In the genomic region with DNA sequence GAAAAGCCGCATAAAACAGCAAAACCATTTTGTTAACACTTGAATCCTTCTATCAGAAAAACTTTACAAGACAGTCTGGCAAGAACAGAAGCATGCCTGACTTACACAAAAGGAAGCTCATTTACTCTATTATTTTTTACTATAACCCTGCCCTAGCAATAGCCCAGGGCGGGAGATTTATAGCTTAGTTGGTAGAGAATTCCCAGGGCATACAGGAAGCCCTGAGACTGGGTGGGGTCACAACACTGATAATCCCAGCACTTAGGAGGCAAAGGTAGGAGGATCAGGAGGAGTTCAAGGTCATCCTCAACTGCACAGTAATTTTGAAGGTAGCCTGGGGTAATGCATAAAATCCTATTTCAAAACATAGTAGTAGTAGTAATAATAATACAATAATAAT, we compare ENCODE assay signal across 23 mouse cellular contexts. TPM values are rescaled to one million over a fixed set of nuclear protein-coding genes. Genes with fewer than 3 reads are reported as not detected.
A peak's percentile ranks its signal among the peaks of the same experiment; 100 is the strongest.
DNase-seq lines count a peak whose midpoint lies in the region; ATAC-seq and TF ChIP-seq lines count a peak whose summit lies in the region.
"Had no signal": no experiment of that assay in that cellular context is flagged by ENCODE, and none has a peak within 500 bp of the region (broad histone marks: within the 10 kb centered on the region; RNA-seq: fewer than 3 reads in every experiment).

No protein-coding gene starts in this region.

- H3K4me2 ChIP-seq in heart, embryonic 13.5 days, result no peak overlapping the region
- no peak overlapping the region for H3K4me2 ChIP-seq in kidney, postnatal 0 days (ENCODE audit: low read length)
- H3K4me2 ChIP-seq: embryonic facial prominence, embryonic 12.5 days; embryonic facial prominence, embryonic 15.5 days; hindbrain, embryonic 12.5 days; hindbrain, embryonic 15.5 days had no signal

- H3K27ac ChIP-seq in heart, embryonic 13.5 days (replicated peaks), result 0 out of 2 replicates have a peak overlapping the region, but pooled peaks have one; percentile 1
- H3K27ac ChIP-seq in heart, embryonic 10.5 days, result no peak overlapping the region
- peak overlapping the region; percentile 27; the same call in 1 of the 2 replicates for H3K27ac ChIP-seq in kidney, postnatal 0 days
- H3K27ac ChIP-seq in small intestine, adult 2 months (ENCODE audit: insufficient read depth, low read depth, low read length), result peak overlapping the region; percentile 88
- H3K27ac ChIP-seq: embryonic facial prominence, embryonic 12.5 days; embryonic facial prominence, embryonic 15.5 days; hindbrain, embryonic 12.5 days; hindbrain, embryonic 15.5 days had no signal

- H3K4me1 ChIP-seq in heart, embryonic 13.5 days, result no peaks in the 10 kb centered on the region; the same call in 1 of the 2 replicates
- no peaks in the 10 kb centered on the region for H3K4me1 ChIP-seq in heart, embryonic 10.5 days
- H3K4me1 ChIP-seq in kidney, postnatal 0 days (replicated peaks; ENCODE audit: insufficient read depth, low read length), result no peaks in the 10 kb centered on the region
- H3K4me1 ChIP-seq in small intestine, adult 2 months (ENCODE audit: control insufficient read depth, insufficient read depth, insufficient read length, low read length), result peaks cover 8% of the 10 kb centered on the region; the same call in 1 of the 2 replicates
- H3K4me1 ChIP-seq: embryonic facial prominence, embryonic 12.5 days; embryonic facial prominence, embryonic 15.5 days; hindbrain, embryonic 12.5 days; hindbrain, embryonic 15.5 days had no signal

- WGBS in heart, embryonic 13.5 days, result 75% methylated on average over 2 of the region's 2 CpGs
- 86% methylated on average over 2 of the region's 2 CpGs for WGBS in heart, embryonic 10.5 days
- 71% methylated on average over 2 of the region's 2 CpGs for WGBS in kidney, postnatal 0 days
- 36% methylated on average over 2 of the region's 2 CpGs for WGBS in small intestine, adult 2 months

- ATAC-seq in heart, embryonic 13.5 days (ENCODE audit: extremely low read depth, insufficient number of reproducible peaks, low FRiP score, low TSS enrichment), result no peak
- ATAC-seq in kidney, postnatal 0 days (replicated peaks; ENCODE audit: low FRiP score, low read depth), result no peak
- ATAC-seq: forebrain, embryonic 14.5 days; forebrain, postnatal 0 days; Patski had no signal

- TF ChIP-seq CTCF in kidney, postnatal 0 days (IDR thresholded peaks at IDR 0.05; ENCODE audit: low read depth), result no peak
- TF ChIP-seq CTCF in small intestine, adult 2 months (IDR thresholded peaks at IDR 0.05; ENCODE audit: extremely low read depth, insufficient read length, insufficient replicate concordance, low read depth, low read length), result no peak

- TF ChIP-seq POLR2A in small intestine, adult 2 months (IDR thresholded peaks at IDR 0.05; ENCODE audit: low read depth, low read length), result no peak

- no peak overlapping the region for H3K4me3 ChIP-seq in heart, embryonic 13.5 days
- no peak overlapping the region for H3K4me3 ChIP-seq in heart, embryonic 10.5 days
- H3K4me3 ChIP-seq in kidney, postnatal 0 days (replicated peaks; ENCODE audit: low read depth, low read length), result no peak overlapping the region
- no peak overlapping the region for H3K4me3 ChIP-seq in small intestine, adult 2 months (ENCODE audit: low read depth, low read length)
- H3K4me3 ChIP-seq: embryonic facial prominence, embryonic 12.5 days; embryonic facial prominence, embryonic 15.5 days; hindbrain, embryonic 12.5 days; hindbrain, embryonic 15.5 days had no signal

- no peaks in the 10 kb centered on the region for H3K9me3 ChIP-seq in heart, embryonic 13.5 days
- no peaks in the 10 kb centered on the region for H3K9me3 ChIP-seq in heart, embryonic 10.5 days
- no peaks in the 10 kb centered on the region for H3K9me3 ChIP-seq in kidney, postnatal 0 days (replicated peaks; ENCODE audit: low read length)
- H3K9me3 ChIP-seq: embryonic facial prominence, embryonic 12.5 days; embryonic facial prominence, embryonic 15.5 days; G1E; hindbrain, embryonic 12.5 days; hindbrain, embryonic 15.5 days had no signal

- H3K36me3 ChIP-seq in heart, embryonic 13.5 days, result peaks cover 63% of the 10 kb centered on the region
- H3K36me3 ChIP-seq in heart, embryonic 10.5 days, result peaks cover 13% of the 10 kb centered on the region; the same call in 1 of the 2 replicates
- H3K36me3 ChIP-seq in kidney, postnatal 0 days (ENCODE audit: insufficient read depth, low read length), result 0 out of 2 replicates have a peak, but pooled peaks cover 9% of the 10 kb centered on the region
- H3K36me3 ChIP-seq in small intestine, adult 2 months (ENCODE audit: control insufficient read depth, insufficient read depth, low read length), result peaks cover 13% of the 10 kb centered on the region

- no peak for DNase-seq in heart, embryonic 10.5 days (ENCODE audit: low spot score)
- DNase-seq in kidney, postnatal 0 days (ENCODE audit: low spot score), result no peak
- no peak for DNase-seq in kidney, postnatal 10 days
- DNase-seq in gastrocnemius, adult 18-20 months (ENCODE audit: low spot score), result no peak
- DNase-seq: adrenal gland, postnatal 10 days; adrenal gland, postnatal 36 days; B cell, adult 2 months; cerebellum, adult 18-20 months; cerebellum, adult 9-10 months; cerebellum, postnatal 14 days; forebrain, postnatal 0 days; gastrocnemius, postnatal 10 days; gastrocnemius, postnatal 36 days had no signal

- no peaks in the 10 kb centered on the region for H3K27me3 ChIP-seq in heart, embryonic 13.5 days (replicated peaks)
- no peaks in the 10 kb centered on the region for H3K27me3 ChIP-seq in heart, embryonic 10.5 days (ENCODE audit: insufficient read depth, poor library complexity, severe bottlenecking)
- H3K27me3 ChIP-seq in kidney, postnatal 0 days (ENCODE audit: insufficient read depth, low read length), result no peaks in the 10 kb centered on the region
- no peaks in the 10 kb centered on the region for H3K27me3 ChIP-seq in small intestine, adult 2 months (ENCODE audit: control insufficient read depth, insufficient read depth, low read length)
- H3K27me3 ChIP-seq: CH12.LX; embryonic facial prominence, embryonic 12.5 days; embryonic facial prominence, embryonic 15.5 days; hindbrain, embryonic 12.5 days; hindbrain, embryonic 15.5 days; Patski had no signal

- H3K9ac ChIP-seq in heart, embryonic 13.5 days, result no peak overlapping the region
- H3K9ac ChIP-seq in kidney, postnatal 0 days (ENCODE audit: low read depth, low read length), result no peak overlapping the region
- H3K9ac ChIP-seq: embryonic facial prominence, embryonic 12.5 days; embryonic facial prominence, embryonic 15.5 days; forebrain, postnatal 0 days; hindbrain, embryonic 12.5 days; hindbrain, embryonic 15.5 days had no signal

RNA-seq across cellular contexts. Expression of gene Anapc13, which starts 24.4 kb away (rescaled TPM):
- polyA plus RNA-seq in heart, embryonic 13.5 days (2015; fragmentation: Nextera tagmentation; extraction: Ambion mirVana), result 224 and 259 TPM in 2 replicates
- 183 and 186 TPM in 2 replicates for polyA plus RNA-seq in heart, embryonic 10.5 days (2016; fragmentation: Nextera tagmentation; extraction: Ambion mirVana)
- 213 and 222 TPM in 2 replicates for polyA plus RNA-seq in kidney, postnatal 0 days (2015; fragmentation: Nextera tagmentation; extraction: Ambion mirVana)
- 22.1 and 45.1 TPM in 2 replicates for polyA plus RNA-seq in small intestine, adult 2 months (2012; rRNA removed)
- 100 to 1,000 TPM; 232 to 241 TPM for total RNA-seq in gastrocnemius, adult 18-20 months (2021)

RNA-seq across cellular contexts. Expression of gene Cep63, which starts 24.7 kb away (rescaled TPM):
- 43.6 and 50.1 TPM in 2 replicates for polyA plus RNA-seq in heart, embryonic 13.5 days (2015; fragmentation: Nextera tagmentation; extraction: Ambion mirVana)
- polyA plus RNA-seq in heart, embryonic 10.5 days (2016; fragmentation: Nextera tagmentation; extraction: Ambion mirVana), result 51.9 and 53.4 TPM in 2 replicates
- 52.1 and 53.4 TPM in 2 replicates for polyA plus RNA-seq in kidney, postnatal 0 days (2015; fragmentation: Nextera tagmentation; extraction: Ambion mirVana)
- polyA plus RNA-seq in small intestine, adult 2 months (2012; rRNA removed), result 1.1 and 1.3 TPM in 2 replicates
- 10 to 100 TPM; 21.7 to 23.8 TPM for total RNA-seq in gastrocnemius, adult 18-20 months (2021)

Comparison
In these comparisons a context has a peak if more than half of its experiments do, and no peak if none do; other contexts are left out.
1. RNA of gene Cep63, which starts 24.7 kb away (polyA plus RNA-seq): 51.9 to 53.4 TPM in heart, embryonic 10.5 days, 52.1 to 53.4 TPM in kidney, postnatal 0 days and 43.6 to 50.1 TPM in heart, embryonic 13.5 days; 1.1 to 1.3 TPM in small intestine, adult 2 months; every median in the first group is over 10 times any median in the second.